Mouse (Mus musculus) kidney, adult 2 months (tissue): Measurements from ENCODE around the gene Sult2b1.

Experiments used
- CTCF ChIP-seq: fragments of 200-500 bp; conservative IDR thresholded peaks from 2 replicates; pipeline ENCODE4 v1.5.1; 2011; ENCODE audit warnings: low read depth, mild to moderate bottlenecking, control low read depth, low read length, moderate library complexity, mixed read lengths; ENCODE audit not compliant: insufficient read depth, insufficient read length
- POLR2A ChIP-seq: fragments of 200-500 bp; IDR thresholded peaks from one replicate; pipeline ENCODE4 v1.6.1; 2011; ENCODE audit warnings: low read depth, low read length, control low read depth

- TF ChIP-seq CTCF (peak; percentile 98; the same call in 1 of the 2 replicates), POLR2A (no peak)
Observed at GRCm38 (mm10) chr7:45682144-45683126, 102.0 kb downstream of the Sult2b1 start.
